Mouse (Mus musculus): ENCODE measurements around the gene Nprl3.

GRCm38 (mm10) chr11:32241391-32241790 lies 26.1 kb downstream of the Nprl3 start:
- TF ChIP-seq CTCF (IDR thresholded peaks at IDR 0.05; ENCODE audit: low read depth) (no peak), EP300 (IDR thresholded peaks at IDR 0.05; ENCODE audit: low read depth) (no peak)
